Mouse (Mus musculus): Measurements from ENCODE around the gene Grk4.
A peak's percentile ranks its signal among the peaks of the same experiment; 100 is the strongest.

The Grk4 gene

DNA sequence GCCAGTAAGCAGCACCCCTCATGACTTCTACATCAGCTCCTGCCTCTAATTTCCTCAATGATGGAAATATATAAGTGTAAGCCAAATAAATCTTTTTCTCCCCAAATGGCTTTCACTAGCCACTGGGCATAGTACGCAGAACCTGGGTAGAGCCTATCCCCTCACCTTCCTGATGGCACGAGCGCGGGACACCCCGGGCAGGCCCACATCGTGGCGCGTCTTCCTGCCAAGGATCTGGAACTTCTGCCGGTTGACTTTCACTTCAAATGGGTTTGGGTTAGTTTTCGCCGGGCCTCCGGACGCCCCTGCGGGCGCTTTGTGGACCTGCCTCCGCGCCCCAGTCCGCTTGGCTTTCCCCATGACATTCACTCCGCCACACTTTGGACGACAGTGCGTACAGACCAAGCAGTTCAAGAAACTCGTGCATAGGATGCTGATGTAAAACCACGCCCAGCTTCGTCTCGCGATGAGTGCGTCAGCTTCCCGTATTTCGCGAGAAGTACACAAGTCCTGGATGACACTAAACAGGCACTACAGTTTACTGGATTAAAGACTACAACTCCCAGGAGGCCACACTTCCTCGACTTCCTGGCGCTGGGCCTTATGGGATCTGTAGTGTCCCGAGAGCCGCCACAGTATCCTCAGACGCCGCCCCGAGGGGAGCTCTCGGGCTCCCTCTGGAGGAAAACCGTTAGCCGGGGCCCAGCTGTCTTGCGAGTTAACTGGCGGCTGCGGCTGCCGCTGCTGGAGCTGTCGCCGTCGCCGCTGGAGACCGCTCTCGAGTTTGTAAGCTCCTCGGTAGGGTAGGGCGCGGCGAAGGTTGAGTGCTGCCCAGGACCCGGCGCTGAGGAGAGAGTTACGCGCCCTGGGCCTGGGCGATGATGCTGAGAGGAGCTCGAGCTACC lies at the start of gene Grk4, which contains the start of gene Nop14:
TSS of gene Grk4 (plus strand) at position 694 of the 905 bp plus-strand sequence.
TSS of gene Nop14 (minus strand) at position 463 of the 905 bp plus-strand sequence.
- DNase-seq, result peak; percentile 97 to 98

GRCm38 (mm10) chr5:34632996-34633395 lies 27.2 kb upstream of the Grk4 start:
- DNase-seq, result no peak

DNA sequence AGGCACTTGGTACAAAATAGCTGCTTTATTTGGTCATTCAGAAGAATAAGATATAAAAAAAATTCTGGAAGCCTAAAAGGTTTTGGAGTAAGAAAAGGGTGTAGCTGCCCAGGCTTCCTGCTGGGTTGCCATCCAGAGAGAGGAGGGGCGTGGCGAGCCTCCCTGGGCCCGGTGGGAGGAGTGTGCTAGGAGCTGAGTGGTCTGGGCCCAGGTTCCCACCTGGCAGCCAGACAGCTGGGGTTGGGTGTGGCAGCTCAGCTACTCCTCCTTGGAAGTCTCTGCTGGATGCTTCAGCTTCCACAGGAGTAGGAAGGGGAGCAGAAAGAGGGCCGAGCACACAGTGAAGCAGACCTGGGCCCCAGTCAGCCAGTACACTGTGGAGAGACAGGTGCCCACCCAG lies 26.5 kb upstream of the Grk4 start:
- no peak for DNase-seq

GRCm38 (mm10) chr5:34634746-34635400 lies 25.3 kb upstream of the Grk4 start:
- no peak for DNase-seq

DNA sequence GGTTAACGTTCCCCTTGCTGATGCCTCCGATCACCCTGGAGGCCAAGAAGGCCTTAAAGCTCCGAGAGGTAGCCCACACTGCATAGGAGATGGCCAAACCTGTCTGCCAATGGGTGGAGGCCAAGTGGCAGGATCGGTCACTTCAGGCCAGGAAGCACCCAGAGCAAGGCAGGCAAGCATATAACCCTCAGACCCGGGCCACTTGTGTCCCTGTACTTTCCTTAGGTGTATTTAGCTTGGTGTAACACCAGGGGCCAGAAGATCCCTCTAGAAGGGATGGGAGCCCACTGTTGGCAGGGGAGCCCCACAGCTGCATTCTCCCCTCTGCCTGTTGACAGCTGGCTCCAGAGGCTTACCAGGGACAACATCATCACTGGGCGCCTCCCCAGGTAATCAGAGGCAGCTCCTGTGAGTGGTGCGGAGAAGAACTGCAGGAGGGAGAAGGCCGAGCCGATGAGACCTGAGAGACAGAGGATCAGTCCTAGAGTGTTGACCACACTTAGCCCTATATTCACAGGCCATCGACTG lies 24.4 kb upstream of the Grk4 start:
- peak; percentile 31 to 41 for DNase-seq

- DNase-seq, result peak; percentile 79 to 87
Observed at GRCm38 (mm10) chr5:34636481-34637287, 23.5 kb upstream of the Grk4 start, which contains the start of gene Mfsd10. Mfsd10 (minus strand) TSS chr5:34637212.

GRCm38 (mm10) chr5:34637591-34638156 lies 22.5 kb upstream of the Grk4 start:
- DNase-seq, result no peak

DNA sequence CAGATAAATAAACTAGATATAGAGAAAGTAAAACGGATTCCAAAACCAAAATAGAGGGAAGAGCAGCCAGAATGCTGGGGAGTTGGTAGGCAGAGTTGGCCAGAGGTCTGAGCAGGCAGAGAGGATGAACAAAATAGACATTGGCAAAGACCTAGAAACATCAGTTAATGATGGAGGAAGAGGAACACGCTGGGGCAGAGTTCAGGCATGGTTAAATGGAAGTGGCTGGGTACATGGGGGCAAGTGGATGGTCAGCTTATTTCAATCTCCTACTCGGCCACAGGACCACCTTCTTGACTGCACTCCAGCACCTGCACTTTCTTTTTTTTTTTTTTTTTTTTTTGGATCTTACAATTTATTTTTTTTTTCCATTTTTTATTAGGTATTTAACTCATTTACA lies 18.2 kb upstream of the Grk4 start:
- no peak for DNase-seq

DNA sequence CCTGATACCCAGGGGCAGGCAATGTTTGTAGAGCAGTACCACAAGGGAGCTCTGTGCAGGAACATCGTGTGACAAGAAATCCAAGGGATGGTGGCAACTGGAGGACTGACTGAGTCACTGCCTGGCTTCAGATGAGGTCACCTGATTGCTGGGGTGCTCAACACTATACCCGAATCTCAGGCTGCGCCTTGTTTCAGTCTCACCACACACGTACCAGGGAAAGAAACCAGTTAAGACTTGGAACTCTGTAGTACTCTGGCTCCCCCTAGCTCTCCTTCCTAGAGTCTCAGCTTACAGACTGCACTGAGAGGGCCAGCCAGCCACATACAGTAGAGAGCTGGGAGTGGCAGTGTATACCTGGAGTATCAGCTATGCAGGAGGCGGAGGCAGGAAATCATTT lies 17.2 kb upstream of the Grk4 start:
- peak; percentile 30 to 65 for DNase-seq

GRCm38 (mm10) chr5:34647581-34647980 lies 12.6 kb upstream of the Grk4 start:
- DNase-seq, result peak; percentile 70 to 83

DNA sequence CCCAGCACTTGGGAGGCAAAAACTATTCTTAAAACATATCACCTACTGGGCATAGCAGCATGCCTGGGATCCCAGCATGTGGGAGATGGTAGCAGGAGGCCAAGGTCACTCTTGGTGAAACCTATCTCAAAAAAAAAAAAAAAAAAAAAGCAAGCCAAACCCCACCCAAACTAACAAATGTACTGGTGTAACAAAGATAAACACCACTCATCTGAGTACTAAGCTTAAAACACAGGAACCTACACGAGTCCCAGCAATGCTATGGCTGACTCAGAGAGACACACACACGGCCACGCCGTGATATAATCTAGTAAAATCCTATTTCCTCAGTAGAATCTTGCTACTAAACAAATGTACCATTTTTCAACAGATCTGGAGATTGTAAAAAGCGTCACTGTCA lies 7.2 kb upstream of the Grk4 start:
- no peak for DNase-seq

GRCm38 (mm10) chr5:34654881-34655280 lies 5.3 kb upstream of the Grk4 start:
- peak in 1 of 2 experiments; percentile 31 for DNase-seq

DNA sequence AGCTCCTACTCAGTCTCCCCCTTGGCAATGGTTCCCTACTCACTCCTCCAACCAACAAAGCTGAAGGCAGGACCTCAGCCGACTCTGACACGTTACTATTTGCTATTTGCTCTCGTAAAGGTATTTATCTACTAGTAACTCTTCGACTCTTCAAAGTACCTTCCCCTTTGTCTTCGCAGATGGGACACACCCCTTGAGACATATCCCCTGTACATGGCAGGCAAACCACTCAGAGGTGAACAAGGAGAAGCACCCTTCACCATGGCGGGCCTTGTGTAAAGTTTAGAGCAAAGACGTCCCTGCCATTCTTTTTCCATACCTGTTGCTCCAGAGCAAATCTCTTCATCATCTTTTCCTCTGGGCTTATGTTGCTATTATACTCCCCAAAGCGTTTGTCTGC lies 2.6 kb upstream of the Grk4 start:
- no peak for DNase-seq

DNA sequence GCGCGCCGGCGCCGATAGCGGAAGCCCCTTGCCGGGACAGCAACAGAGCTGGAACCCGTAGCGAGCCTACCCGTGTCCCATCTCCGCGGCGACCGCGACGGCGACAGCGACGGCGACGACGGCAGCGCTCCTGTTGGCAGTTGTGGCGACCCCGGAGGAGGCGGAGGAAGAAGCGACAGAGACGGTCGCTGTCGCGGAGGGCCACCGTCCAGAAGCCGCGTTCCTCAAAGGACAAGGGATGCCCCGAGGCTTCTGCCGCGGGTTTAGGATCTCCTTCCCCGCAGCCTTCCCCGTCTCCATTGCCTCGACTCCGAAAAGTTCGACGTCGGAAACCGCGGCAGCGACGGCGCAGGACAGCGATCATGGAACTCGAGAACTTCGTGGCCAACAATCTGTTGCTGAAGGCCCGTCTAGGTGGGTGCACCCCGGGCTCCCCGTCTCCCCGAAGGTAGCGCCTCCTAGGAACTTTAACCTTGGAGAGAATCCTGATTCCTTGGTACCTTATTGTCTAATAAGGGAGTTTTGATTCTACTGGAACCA lies 482 bp downstream of the Grk4 start:
- no peak for DNase-seq

GRCm38 (mm10) chr5:34661909-34662308 lies 1.7 kb downstream of the Grk4 start:
- no peak for DNase-seq

DNA sequence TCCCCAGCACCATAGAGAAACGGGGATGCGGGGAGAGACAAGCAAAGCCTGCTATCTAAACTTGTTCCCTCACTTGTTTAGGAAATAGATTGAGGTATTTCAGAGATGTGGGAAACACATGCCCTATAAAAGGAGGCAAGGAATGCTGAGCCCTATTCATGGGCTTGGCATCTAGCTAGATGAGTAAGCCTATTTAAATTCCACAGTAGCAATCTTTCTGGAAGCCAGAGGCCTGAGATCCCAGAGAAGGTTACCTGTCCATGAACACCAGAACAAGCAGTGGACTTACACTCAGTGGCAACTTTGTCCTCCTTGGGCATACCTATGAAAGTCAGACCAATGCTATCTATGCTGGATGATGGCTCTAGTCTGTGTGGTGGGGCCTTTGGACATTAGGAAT lies 3.1 kb downstream of the Grk4 start:
- no peak for DNase-seq

DNA sequence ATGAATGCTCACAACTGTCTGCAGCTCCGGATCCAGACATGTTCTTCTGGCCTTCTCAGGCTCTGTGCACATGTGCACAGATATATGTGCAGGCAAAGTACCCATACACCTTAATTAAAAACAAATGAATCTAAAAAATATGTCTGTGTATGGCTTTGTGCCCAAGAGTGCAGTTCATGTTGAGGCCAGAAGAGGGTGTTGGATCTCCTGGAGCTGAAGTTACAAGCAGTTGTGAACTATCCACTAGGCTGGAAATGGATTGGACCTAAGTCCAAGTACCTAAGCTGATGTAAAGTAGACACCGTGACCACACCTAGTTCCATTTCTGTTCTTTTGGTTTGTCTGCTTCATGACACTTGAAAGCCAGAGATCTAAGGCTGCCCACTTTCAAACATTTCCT lies 9.3 kb downstream of the Grk4 start:
- DNase-seq, result no peak

DNA sequence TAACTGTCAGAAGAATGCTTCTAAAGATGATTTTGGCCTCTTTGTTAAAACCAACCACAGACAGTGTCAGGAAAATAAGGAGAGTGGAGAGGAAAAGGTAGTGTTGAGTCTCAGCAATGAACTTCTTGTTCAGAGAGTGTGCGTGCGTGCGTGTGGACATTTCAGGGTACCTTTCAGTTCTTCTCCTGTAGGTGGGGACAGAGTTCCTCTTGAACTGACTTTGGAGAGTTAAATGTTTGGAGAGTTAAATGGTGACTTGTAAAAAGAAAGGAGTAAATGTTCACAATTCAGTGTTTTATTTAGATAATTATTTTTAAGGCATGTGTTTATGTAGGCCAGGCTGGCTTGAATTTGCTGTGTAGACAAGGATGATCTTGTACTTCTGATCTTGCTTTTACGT lies 10.1 kb downstream of the Grk4 start:
- DNase-seq, result no peak

- DNase-seq, result no peak
Observed at GRCm38 (mm10) chr5:34689868-34690267, 29.7 kb downstream of the Grk4 start.

DNA sequence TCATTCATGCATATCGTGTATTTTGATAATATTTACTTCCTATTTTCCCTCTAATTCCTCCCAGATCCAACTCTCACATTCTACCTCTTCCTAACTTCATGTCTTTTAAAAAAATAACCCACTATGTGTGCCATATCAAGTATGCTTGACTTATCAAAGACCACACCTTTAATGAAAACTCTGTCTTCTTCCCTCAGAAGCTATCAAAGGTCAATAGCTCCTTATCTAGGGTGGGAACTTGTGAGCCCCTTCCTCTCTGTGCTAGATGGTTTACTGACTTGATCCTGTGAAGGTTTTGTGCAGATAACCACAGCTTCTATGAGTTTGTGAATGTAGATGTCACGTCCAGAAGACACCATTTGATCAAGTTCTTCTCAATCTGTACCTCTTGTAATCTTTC lies 32.6 kb downstream of the Grk4 start:
- DNase-seq, result no peak

GRCm38 (mm10) chr5:34695521-34695920 lies 35.3 kb downstream of the Grk4 start:
- DNase-seq, result no peak

DNA sequence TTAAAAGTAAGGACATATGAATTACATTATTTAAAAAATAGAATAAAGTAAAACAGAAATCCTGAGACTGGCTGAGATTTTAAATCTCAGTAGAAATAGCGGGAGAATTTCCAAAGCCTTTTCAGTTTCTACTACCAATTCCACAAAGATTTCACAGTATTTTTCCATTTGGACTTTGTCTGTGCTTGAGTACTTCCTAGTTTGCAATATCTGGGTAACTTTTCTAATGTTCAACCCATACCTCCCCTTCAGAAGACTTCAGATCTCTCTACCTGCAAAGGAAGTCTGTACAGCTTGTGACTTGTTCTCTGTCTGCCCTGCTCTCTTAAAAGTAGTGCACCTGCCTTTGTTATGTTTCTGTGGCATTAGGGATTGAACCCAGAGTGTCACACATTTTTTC lies 48.3 kb downstream of the Grk4 start:
- no peak for DNase-seq
